Comparison of ENCODE assay signal across 12 mouse cellular contexts in genomic region chr5:44104120-44104519, GRCm38 (mm10). TPM values are rescaled to one million over a fixed set of nuclear protein-coding genes. Genes with fewer than 3 reads are reported as not detected.
DNase-seq lines count a peak whose midpoint lies in the region; ATAC-seq and TF ChIP-seq lines count a peak whose summit lies in the region.
"Had no signal": no experiment of that assay in that cellular context is flagged by ENCODE, and none has a peak within 500 bp of the region (broad histone marks: within the 10 kb centered on the region; RNA-seq: fewer than 3 reads in every experiment).

No protein-coding gene starts in this region.

- no peak overlapping the region for H3K4me3 ChIP-seq in hindbrain, postnatal 0 days (ENCODE audit: low read length)
- H3K4me3 ChIP-seq in hindbrain, embryonic 11.5 days (ENCODE audit: low read depth, low read length), result no peak overlapping the region
- no peak overlapping the region for H3K4me3 ChIP-seq in thymus, adult 2 months (ENCODE audit: control insufficient read depth, insufficient read depth, low read length)
- H3K4me3 ChIP-seq: embryonic facial prominence, embryonic 13.5 days; hindbrain, embryonic 13.5 days; limb, embryonic 12.5 days had no signal

- WGBS in hindbrain, postnatal 0 days, result 56% methylated on average over 2 of the region's 2 CpGs
- WGBS in hindbrain, embryonic 11.5 days, result 66% methylated on average over 2 of the region's 2 CpGs
- 95% methylated on average over 2 of the region's 2 CpGs for WGBS in thymus, adult 2 months

- peak; percentile 16 for DNase-seq in hindbrain, postnatal 0 days (ENCODE audit: low spot score)
- no peak for DNase-seq in hindbrain, embryonic 11.5 days (ENCODE audit: low spot score)
- DNase-seq in thymus, adult 2 months, result peak; percentile 6
- no peak for DNase-seq in thymus, adult 18-20 months
- DNase-seq in WW6 (ENCODE audit: low read depth, low spot score), result peak; percentile 7
- DNase-seq in splenic B cell, adult 2 months (ENCODE audit: low read depth, low spot score), result peak; percentile 43
- no peak for DNase-seq in right cerebral cortex, postnatal 4 days
- no peak for DNase-seq in left cerebral cortex, adult 11 months (ENCODE audit: low spot score)

- H3K9me3 ChIP-seq in hindbrain, postnatal 0 days (ENCODE audit: low read length), result no peaks in the 10 kb centered on the region
- H3K9me3 ChIP-seq in hindbrain, embryonic 11.5 days (ENCODE audit: control insufficient read depth, low read length), result no peaks in the 10 kb centered on the region
- H3K9me3 ChIP-seq: embryonic facial prominence, embryonic 13.5 days had no signal

- no peak for TF ChIP-seq POLR2A in thymus, adult 2 months (IDR thresholded peaks at IDR 0.05; ENCODE audit: control insufficient read depth, extremely low read depth, insufficient read depth, low read length, poor library complexity)

- no peak overlapping the region for H3K27ac ChIP-seq in hindbrain, postnatal 0 days
- no peak overlapping the region for H3K27ac ChIP-seq in hindbrain, embryonic 11.5 days (ENCODE audit: low read depth, low read length)
- no peak overlapping the region for H3K27ac ChIP-seq in thymus, adult 2 months (ENCODE audit: control insufficient read depth, insufficient read depth, low read length)
- H3K27ac ChIP-seq: embryonic facial prominence, embryonic 13.5 days; hindbrain, embryonic 13.5 days; macrophage had no signal

- TF ChIP-seq CTCF in hindbrain, postnatal 0 days (IDR thresholded peaks at IDR 0.05; ENCODE audit: low read depth), result peak; percentile 53
- TF ChIP-seq CTCF in thymus, adult 2 months (IDR thresholded peaks at IDR 0.05; ENCODE audit: borderline replicate concordance, control insufficient read depth, extremely low read depth, insufficient read depth, low read length, poor library complexity), result no peak

- no peak overlapping the region for H3K9ac ChIP-seq in hindbrain, postnatal 0 days (replicated peaks; ENCODE audit: low read length)
- H3K9ac ChIP-seq in hindbrain, embryonic 11.5 days (ENCODE audit: low read depth, low read length), result no peak overlapping the region
- H3K9ac ChIP-seq: embryonic facial prominence, embryonic 13.5 days; hindbrain, embryonic 13.5 days; limb, embryonic 12.5 days had no signal

- no peaks in the 10 kb centered on the region for H3K36me3 ChIP-seq in hindbrain, postnatal 0 days (ENCODE audit: insufficient read depth, low read length)
- H3K36me3 ChIP-seq in hindbrain, embryonic 11.5 days (ENCODE audit: control insufficient read depth, insufficient read depth, low read length), result no peaks in the 10 kb centered on the region
- H3K36me3 ChIP-seq in thymus, adult 2 months (ENCODE audit: control insufficient read depth, insufficient read depth, low read length), result no peaks in the 10 kb centered on the region
- no peaks in the 10 kb centered on the region for H3K36me3 ChIP-seq in splenic B cell, adult 2 months (ENCODE audit: control insufficient read depth, insufficient read depth, low read length, poor library complexity, severe bottlenecking)
- H3K36me3 ChIP-seq: embryonic facial prominence, embryonic 13.5 days; hindbrain, embryonic 13.5 days; limb, embryonic 12.5 days had no signal

- H3K4me2 ChIP-seq in hindbrain, postnatal 0 days (ENCODE audit: low read depth, low read length), result no peak overlapping the region
- no peak overlapping the region for H3K4me2 ChIP-seq in hindbrain, embryonic 11.5 days (replicated peaks; ENCODE audit: low read depth, low read length)
- H3K4me2 ChIP-seq: embryonic facial prominence, embryonic 13.5 days; hindbrain, embryonic 13.5 days had no signal

- no peak for ATAC-seq in hindbrain, postnatal 0 days
- no peak for ATAC-seq in hindbrain, embryonic 11.5 days (ENCODE audit: low FRiP score)

- H3K27me3 ChIP-seq in hindbrain, postnatal 0 days (ENCODE audit: insufficient read depth, low read length), result no peaks in the 10 kb centered on the region
- H3K27me3 ChIP-seq in hindbrain, embryonic 11.5 days (ENCODE audit: control insufficient read depth, insufficient read depth, low read length), result no peaks in the 10 kb centered on the region
- peaks cover 14% of the 10 kb centered on the region for H3K27me3 ChIP-seq in thymus, adult 2 months (ENCODE audit: control insufficient read depth, insufficient read depth, low read length)
- peaks cover 3% of the 10 kb centered on the region; the same call in 1 of the 2 replicates for H3K27me3 ChIP-seq in splenic B cell, adult 2 months (ENCODE audit: control insufficient read depth, insufficient read depth, low read length, poor library complexity, severe bottlenecking)
- H3K27me3 ChIP-seq: embryonic facial prominence, embryonic 13.5 days; hindbrain, embryonic 13.5 days had no signal

- no peaks in the 10 kb centered on the region for H3K4me1 ChIP-seq in hindbrain, postnatal 0 days (ENCODE audit: insufficient read depth, low read length)
- H3K4me1 ChIP-seq in hindbrain, embryonic 11.5 days (replicated peaks; ENCODE audit: control insufficient read depth, insufficient read depth, low read length), result no peaks in the 10 kb centered on the region
- H3K4me1 ChIP-seq in thymus, adult 2 months (replicated peaks; ENCODE audit: control insufficient read depth, insufficient read depth, low read length), result no peaks in the 10 kb centered on the region

RNA-seq across cellular contexts. Expression of gene Prom1, which starts 2.3 kb away (rescaled TPM):
- 22.6 and 27.4 TPM in 2 replicates for total RNA-seq in hindbrain, postnatal 0 days (2014; rRNA removed)
- polyA plus RNA-seq in hindbrain, postnatal 0 days (2015; fragmentation: Nextera tagmentation; extraction: Ambion mirVana), result 21.0 and 26.2 TPM in 2 replicates
- polyA plus RNA-seq in hindbrain, embryonic 11.5 days (2014; fragmentation: Nextera tagmentation; extraction: Ambion mirVana), result 125 and 136 TPM in 2 replicates
- 0.66 and 1.0 TPM in 2 replicates for polyA plus RNA-seq in thymus, adult 2 months (2012; rRNA removed)

Comparison
In these comparisons a context has a peak if more than half of its experiments do, and no peak if none do; other contexts are left out.
1. DNase-seq: peak in hindbrain, postnatal 0 days (single experiment), thymus, adult 2 months (single experiment), WW6 (single experiment) and splenic B cell, adult 2 months (single experiment); none in hindbrain, embryonic 11.5 days (single experiment), thymus, adult 18-20 months (0 of 2), right cerebral cortex, postnatal 4 days (single experiment) and left cerebral cortex, adult 11 months (single experiment).
2. RNA of gene Prom1, which starts 2.3 kb away (polyA plus RNA-seq): 125 to 136 TPM in hindbrain, embryonic 11.5 days and 21.0 to 26.2 TPM in hindbrain, postnatal 0 days; 0.66 to 1.0 TPM in thymus, adult 2 months; every median in the first group is over 10 times any median in the second.